Mouse (Mus musculus): ENCODE data around the gene Sdk1. TPM values are rescaled to one million over a fixed set of nuclear protein-coding genes. Genes with fewer than 3 reads are reported as not detected.

Sdk1 gene
- polyA plus RNA-seq, 1 experiment: 1.6 TPM

GRCm38 (mm10) chr5:142212252-142212651 is 971.0 kb downstream of the Sdk1 start:
- Histone ChIP-seq H3K9me3 (replicated peaks; ENCODE audit: control insufficient read depth, insufficient read depth, low read length, poor library complexity, severe bottlenecking) (no peaks in the 10 kb centered on the region), H3K27me3 (ENCODE audit: control insufficient read depth, insufficient read depth, low read length, poor library complexity, severe bottlenecking) (no peaks in the 10 kb centered on the region), H3K4me3 (ENCODE audit: low read depth, low read length) (no peak overlapping the region), H3K9ac (ENCODE audit: low read depth, poor library complexity, severe bottlenecking) (no peak overlapping the region), H3K27ac (ENCODE audit: insufficient read depth, low read length) (no peak overlapping the region), H3K36me3 (ENCODE audit: control insufficient read depth, insufficient read depth, low read length, poor library complexity, severe bottlenecking) (no peaks in the 10 kb centered on the region), H3K4me1 (ENCODE audit: control insufficient read depth, insufficient read depth, low read length) (no peaks in the 10 kb centered on the region)
- no peak for TF ChIP-seq POLR2A (IDR thresholded peaks at IDR 0.05; ENCODE audit: insufficient read depth, low read length)
- no peak for TF ChIP-seq EP300 (IDR thresholded peaks at IDR 0.05; ENCODE audit: insufficient read depth, low read depth, low read length)
- TF ChIP-seq CTCF (IDR thresholded peaks at IDR 0.05; ENCODE audit: low read depth, low read length): peak; percentile 54

- no peak for TF ChIP-seq CTCF (IDR thresholded peaks at IDR 0.05; ENCODE audit: low read depth, low read length)
- no peak for TF ChIP-seq EP300 (IDR thresholded peaks at IDR 0.05; ENCODE audit: insufficient read depth, low read depth, low read length)
- no peak for TF ChIP-seq POLR2A (IDR thresholded peaks at IDR 0.05; ENCODE audit: insufficient read depth, low read length)
- no peak overlapping the region for H3K9ac ChIP-seq (ENCODE audit: low read depth, poor library complexity, severe bottlenecking)
- no peaks in the 10 kb centered on the region for H3K27me3 ChIP-seq (ENCODE audit: control insufficient read depth, insufficient read depth, low read length, poor library complexity, severe bottlenecking)
- no peaks in the 10 kb centered on the region for H3K36me3 ChIP-seq (ENCODE audit: control insufficient read depth, insufficient read depth, low read length, poor library complexity, severe bottlenecking)
- H3K4me1 ChIP-seq (ENCODE audit: control insufficient read depth, insufficient read depth, low read length): no peaks in the 10 kb centered on the region
- H3K27ac ChIP-seq (ENCODE audit: insufficient read depth, low read length): no peak overlapping the region
- H3K4me3 ChIP-seq (ENCODE audit: low read depth, low read length): no peak overlapping the region
- no peaks in the 10 kb centered on the region for H3K9me3 ChIP-seq (replicated peaks; ENCODE audit: control insufficient read depth, insufficient read depth, low read length, poor library complexity, severe bottlenecking)
Measured at GRCm38 (mm10) chr5:142215981-142216380, 974.7 kb downstream of the Sdk1 start.

GRCm38 (mm10) chr5:142220851-142221503 is 979.7 kb downstream of the Sdk1 start:
- Histone ChIP-seq H3K27ac (ENCODE audit: insufficient read depth, low read length) (no peak overlapping the region), H3K27me3 (ENCODE audit: control insufficient read depth, insufficient read depth, low read length, poor library complexity, severe bottlenecking) (no peaks in the 10 kb centered on the region), H3K9me3 (replicated peaks; ENCODE audit: control insufficient read depth, insufficient read depth, low read length, poor library complexity, severe bottlenecking) (no peaks in the 10 kb centered on the region), H3K4me3 (ENCODE audit: low read depth, low read length) (no peak overlapping the region), H3K4me1 (ENCODE audit: control insufficient read depth, insufficient read depth, low read length) (no peaks in the 10 kb centered on the region), H3K36me3 (ENCODE audit: control insufficient read depth, insufficient read depth, low read length, poor library complexity, severe bottlenecking) (no peaks in the 10 kb centered on the region), H3K9ac (ENCODE audit: low read depth, poor library complexity, severe bottlenecking) (no peak overlapping the region)
- no peak for TF ChIP-seq EP300 (IDR thresholded peaks at IDR 0.05; ENCODE audit: insufficient read depth, low read depth, low read length)
- TF ChIP-seq CTCF (IDR thresholded peaks at IDR 0.05; ENCODE audit: low read depth, low read length): peak; percentile 23
- no peak for TF ChIP-seq POLR2A (IDR thresholded peaks at IDR 0.05; ENCODE audit: insufficient read depth, low read length)

GRCm38 (mm10) chr5:142228957-142229810 is 987.9 kb downstream of the Sdk1 start:
- H3K9ac ChIP-seq (ENCODE audit: low read depth, poor library complexity, severe bottlenecking): no peak overlapping the region
- no peak overlapping the region for H3K27ac ChIP-seq (ENCODE audit: insufficient read depth, low read length)
- no peaks in the 10 kb centered on the region; the same call in 1 of the 2 replicates for H3K9me3 ChIP-seq (replicated peaks; ENCODE audit: control insufficient read depth, insufficient read depth, low read length, poor library complexity, severe bottlenecking)
- H3K4me1 ChIP-seq (ENCODE audit: control insufficient read depth, insufficient read depth, low read length): no peaks in the 10 kb centered on the region
- no peak overlapping the region for H3K4me3 ChIP-seq (ENCODE audit: low read depth, low read length)
- no peaks in the 10 kb centered on the region for H3K27me3 ChIP-seq (ENCODE audit: control insufficient read depth, insufficient read depth, low read length, poor library complexity, severe bottlenecking)
- H3K36me3 ChIP-seq (ENCODE audit: control insufficient read depth, insufficient read depth, low read length, poor library complexity, severe bottlenecking): no peaks in the 10 kb centered on the region
- TF ChIP-seq CTCF (IDR thresholded peaks at IDR 0.05; ENCODE audit: low read depth, low read length) (no peak), POLR2A (IDR thresholded peaks at IDR 0.05; ENCODE audit: insufficient read depth, low read length) (no peak), EP300 (IDR thresholded peaks at IDR 0.05; ENCODE audit: insufficient read depth, low read depth, low read length) (no peak)

- Histone ChIP-seq H3K27ac (ENCODE audit: insufficient read depth, low read length) (no peak overlapping the region), H3K9me3 (replicated peaks; ENCODE audit: control insufficient read depth, insufficient read depth, low read length, poor library complexity, severe bottlenecking) (no peaks in the 10 kb centered on the region; the same call in 1 of the 2 replicates), H3K4me1 (ENCODE audit: control insufficient read depth, insufficient read depth, low read length) (no peaks in the 10 kb centered on the region), H3K36me3 (ENCODE audit: control insufficient read depth, insufficient read depth, low read length, poor library complexity, severe bottlenecking) (no peaks in the 10 kb centered on the region), H3K27me3 (ENCODE audit: control insufficient read depth, insufficient read depth, low read length, poor library complexity, severe bottlenecking) (no peaks in the 10 kb centered on the region), H3K9ac (ENCODE audit: low read depth, poor library complexity, severe bottlenecking) (no peak overlapping the region), H3K4me3 (ENCODE audit: low read depth, low read length) (no peak overlapping the region)
- TF ChIP-seq POLR2A (IDR thresholded peaks at IDR 0.05; ENCODE audit: insufficient read depth, low read length) (no peak), CTCF (IDR thresholded peaks at IDR 0.05; ENCODE audit: low read depth, low read length) (no peak), EP300 (IDR thresholded peaks at IDR 0.05; ENCODE audit: insufficient read depth, low read depth, low read length) (no peak)
Measured at GRCm38 (mm10) chr5:142229811-142230205, 988.5 kb downstream of the Sdk1 start.

- Histone ChIP-seq H3K9ac (ENCODE audit: low read depth, poor library complexity, severe bottlenecking) (no peak overlapping the region), H3K36me3 (ENCODE audit: control insufficient read depth, insufficient read depth, low read length, poor library complexity, severe bottlenecking) (no peaks in the 10 kb centered on the region), H3K27me3 (ENCODE audit: control insufficient read depth, insufficient read depth, low read length, poor library complexity, severe bottlenecking) (no peaks in the 10 kb centered on the region), H3K4me1 (ENCODE audit: control insufficient read depth, insufficient read depth, low read length) (no peaks in the 10 kb centered on the region), H3K9me3 (replicated peaks; ENCODE audit: control insufficient read depth, insufficient read depth, low read length, poor library complexity, severe bottlenecking) (0 out of 2 replicates have a peak, but pooled peaks cover 2% of the 10 kb centered on the region), H3K27ac (ENCODE audit: insufficient read depth, low read length) (no peak overlapping the region), H3K4me3 (ENCODE audit: low read depth, low read length) (no peak overlapping the region)
- TF ChIP-seq POLR2A (IDR thresholded peaks at IDR 0.05; ENCODE audit: insufficient read depth, low read length) (no peak), CTCF (IDR thresholded peaks at IDR 0.05; ENCODE audit: low read depth, low read length) (peak; percentile 18)
Measured at GRCm38 (mm10) chr5:142240288-142240687, 999.0 kb downstream of the Sdk1 start.
